Comparison of ENCODE assay signal across 13 mouse cellular contexts in genomic region chr6:54277828-54278227, GRCm38 (mm10). TPM values are rescaled to one million over a fixed set of nuclear protein-coding genes. Genes with fewer than 3 reads are reported as not detected.
A peak's percentile ranks its signal among the peaks of the same experiment; 100 is the strongest.
DNase-seq lines count a peak whose midpoint lies in the region; ATAC-seq lines count a peak whose summit lies in the region.
"Had no signal": no experiment of that assay in that cellular context is flagged by ENCODE, and none has a peak within 500 bp of the region (broad histone marks: within the 10 kb centered on the region; RNA-seq: fewer than 3 reads in every experiment).

No protein-coding gene starts in this region.

- no peak overlapping the region for H3K27ac ChIP-seq in limb, embryonic 13.5 days
- H3K27ac ChIP-seq in limb, embryonic 10.5 days = no peak overlapping the region
- no peak overlapping the region; the same call in 1 of the 2 replicates for H3K27ac ChIP-seq in embryonic facial prominence, embryonic 12.5 days
- H3K27ac ChIP-seq: liver, embryonic 13.5 days had no signal

- ATAC-seq in limb, embryonic 13.5 days (ENCODE audit: low FRiP score, low read depth) = peak; percentile 58
- peak; percentile 62; the same call in 1 of the 2 replicates for ATAC-seq in embryonic facial prominence, embryonic 12.5 days (ENCODE audit: insufficient number of reproducible peaks, insufficient read depth, low FRiP score, low TSS enrichment)

- intact Hi-C loops in heart, postnatal 36 days (cut with DNase I) = no loop called here
- intact Hi-C loops in heart, postnatal 10 days (cut with DNase I) = no loop called here
- intact Hi-C loops in left cerebral cortex, postnatal 14 days (cut with DNase I) = no loop called here

- 68% methylated on average over 5 of the region's 5 CpGs for WGBS in limb, embryonic 13.5 days
- WGBS in limb, embryonic 10.5 days = 78% methylated on average over 5 of the region's 5 CpGs
- WGBS in embryonic facial prominence, embryonic 12.5 days = 39% methylated on average over 5 of the region's 5 CpGs

- no peak overlapping the region for H3K9ac ChIP-seq in limb, embryonic 13.5 days
- H3K9ac ChIP-seq in embryonic facial prominence, embryonic 12.5 days = no peak overlapping the region
- H3K9ac ChIP-seq: liver, embryonic 13.5 days had no signal

- no peak overlapping the region for H3K4me3 ChIP-seq in limb, embryonic 13.5 days
- H3K4me3 ChIP-seq in limb, embryonic 10.5 days = no peak overlapping the region
- H3K4me3 ChIP-seq in embryonic facial prominence, embryonic 12.5 days = no peak overlapping the region
- H3K4me3 ChIP-seq: erythroblast, embryonic 14.5 days; liver, embryonic 13.5 days had no signal

- peaks cover 48% of the 10 kb centered on the region for H3K4me1 ChIP-seq in limb, embryonic 13.5 days
- H3K4me1 ChIP-seq in limb, embryonic 10.5 days = peaks cover 32% of the 10 kb centered on the region
- H3K4me1 ChIP-seq in embryonic facial prominence, embryonic 12.5 days = peaks cover 36% of the 10 kb centered on the region

- H3K9me3 ChIP-seq in limb, embryonic 13.5 days = no peaks in the 10 kb centered on the region
- H3K9me3 ChIP-seq in limb, embryonic 10.5 days (replicated peaks) = no peaks in the 10 kb centered on the region
- H3K9me3 ChIP-seq in embryonic facial prominence, embryonic 12.5 days = no peaks in the 10 kb centered on the region
- H3K9me3 ChIP-seq: liver, embryonic 13.5 days had no signal

- DNase-seq in heart, adult 11 months = peak; percentile 94
- no peak for DNase-seq in heart, postnatal 36 days
- no peak for DNase-seq in limb, embryonic 10.5 days (ENCODE audit: low spot score)
- DNase-seq in heart, postnatal 10 days = peak; percentile 65 to 70
- no peak for DNase-seq in left cerebral cortex, postnatal 14 days (ENCODE audit: low spot score in 2 of 2)
- DNase-seq in right cerebral cortex, postnatal 25 days = no peak
- DNase-seq: adrenal gland, postnatal 10 days; cerebellum, adult 8-10 months; liver, embryonic 13.5 days; lung, postnatal 4 days had no signal

- no peak overlapping the region for H3K4me2 ChIP-seq in limb, embryonic 13.5 days (replicated peaks)
- no peak overlapping the region for H3K4me2 ChIP-seq in embryonic facial prominence, embryonic 12.5 days (replicated peaks)
- H3K4me2 ChIP-seq: liver, embryonic 13.5 days had no signal

- no peaks in the 10 kb centered on the region for H3K27me3 ChIP-seq in limb, embryonic 13.5 days
- H3K27me3 ChIP-seq in limb, embryonic 10.5 days (ENCODE audit: low read depth, poor library complexity, severe bottlenecking) = no peaks in the 10 kb centered on the region
- H3K27me3 ChIP-seq in embryonic facial prominence, embryonic 12.5 days = peaks cover 3% of the 10 kb centered on the region; the same call in 1 of the 2 replicates
- H3K27me3 ChIP-seq: liver, embryonic 13.5 days had no signal

- no peaks in the 10 kb centered on the region for H3K36me3 ChIP-seq in limb, embryonic 13.5 days
- H3K36me3 ChIP-seq in limb, embryonic 10.5 days = 0 out of 2 replicates have a peak, but pooled peaks cover 2% of the 10 kb centered on the region
- H3K36me3 ChIP-seq in embryonic facial prominence, embryonic 12.5 days = no peaks in the 10 kb centered on the region
- H3K36me3 ChIP-seq: liver, embryonic 13.5 days had no signal

RNA-seq across cellular contexts. Expression of gene Prr15, which starts 47.8 kb away (rescaled TPM):
- total RNA-seq in heart, postnatal 36 days (2021) = 1 to 10 TPM; 1.7 to 2.2 TPM
- polyA plus RNA-seq in limb, embryonic 13.5 days (2015; fragmentation: Nextera tagmentation; extraction: Ambion mirVana) = 0.57 and 0.86 TPM in 2 replicates
- polyA plus RNA-seq in limb, embryonic 10.5 days (2016; fragmentation: Nextera tagmentation; extraction: Ambion mirVana) = 0.15 and 0.16 TPM in 2 replicates
- polyA plus RNA-seq in embryonic facial prominence, embryonic 12.5 days (2016; fragmentation: Nextera tagmentation; extraction: Ambion mirVana) = 2.3 and 4.1 TPM in 2 replicates
- 1 to 10 TPM; 3.6 to 4.5 TPM for total RNA-seq in heart, postnatal 10 days (2021)
- 1 to 10 TPM; 1.3 to 1.8 TPM for total RNA-seq in left cerebral cortex, postnatal 14 days (2021)
- polyA plus RNA-seq: erythroblast, embryonic 14.5 days had no signal

Comparison
In these comparisons a context has a peak if more than half of its experiments do, and no peak if none do; other contexts are left out.
1. DNase-seq: peak in heart, adult 11 months (single experiment) and heart, postnatal 10 days (2 of 2); none in heart, postnatal 36 days (0 of 2), limb, embryonic 10.5 days (single experiment), left cerebral cortex, postnatal 14 days (0 of 2) and right cerebral cortex, postnatal 25 days (single experiment).